Mouse (Mus musculus) bone marrow, adult 2 months (tissue): ENCODE measurements at regions not wholly inside any gene's neighbourhood (a gene's known extent, or its start where the extent isn't known, plus 50 kb on each side); places are given as distances from the start of the nearest gene placed in this dataset.

ENCODE experiments used
- H3K27ac ChIP-seq: fragments of 200-500 bp; 2 replicates; pipeline ENCODE4 v1.5.1; 2012; ENCODE audit warnings: low read depth, mild to moderate bottlenecking, control low read depth, inconsistent platforms, low read length; ENCODE audit not compliant: control insufficient read depth, poor library complexity, insufficient read depth
- H3K4me1 ChIP-seq: fragments of 200-500 bp; 2 replicates; pipeline ENCODE4 v1.6.1; 2011; ENCODE audit warnings: low read length; ENCODE audit not compliant: control insufficient read depth, insufficient read depth
- H3K4me3 ChIP-seq: fragments of 200-500 bp; replicated peaks from 2 replicates; pipeline ENCODE3; 2011; ENCODE audit warnings: mild to moderate bottlenecking, low read depth, low read length, control low read depth; ENCODE audit not compliant: control insufficient read depth
- CTCF ChIP-seq: fragments of 200-500 bp; IDR thresholded peaks from 2 replicates; pipeline ENCODE4 v1.5.1; 2011; ENCODE audit warnings: low read length, control low read depth; ENCODE audit not compliant: control insufficient read depth, insufficient read depth
- POLR2A ChIP-seq: fragments of 200-500 bp; IDR thresholded peaks from 2 replicates; pipeline ENCODE4 v1.6.1; 2011; ENCODE audit warnings: low read depth, mild to moderate bottlenecking, control low read depth, low read length, borderline replicate concordance; ENCODE audit not compliant: control insufficient read depth
- whole genome bisulfite sequencing: fragments of 180-500 bp; shearing (Covaris S2); methylation state at CpG from one replicate; pipeline ENCODE4 v1.1.7; 2018; 5-methylcytosine and 5-hydroxymethylcytosine counted together

DNA sequence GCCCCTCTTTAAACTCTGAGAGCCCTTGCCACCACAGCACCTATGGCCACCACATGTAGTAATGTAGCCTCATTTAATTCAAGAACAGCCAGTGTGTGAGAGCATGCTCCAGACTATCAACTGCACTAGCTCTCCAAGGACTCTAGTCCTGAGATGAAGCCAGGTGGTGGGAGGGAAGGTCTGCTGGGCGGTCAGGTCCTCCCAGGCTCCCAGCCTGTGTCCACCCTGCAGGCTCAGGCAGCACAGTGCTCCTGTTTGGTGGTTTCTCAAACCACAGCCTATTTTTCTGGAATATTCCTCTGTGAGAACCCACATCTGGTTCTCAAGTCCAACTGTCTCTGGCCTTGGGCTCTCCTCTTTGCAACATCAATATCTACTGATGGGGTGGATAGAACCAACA, 115.3 kb downstream of the Thbs2 start:
- no peak overlapping the region for H3K27ac ChIP-seq
- no peaks in the 10 kb centered on the region for H3K4me1 ChIP-seq
- no peak overlapping the region for H3K4me3 ChIP-seq
- TF ChIP-seq CTCF: no peak
- WGBS: 70% methylated on average over 1 of the region's 1 CpGs

DNA sequence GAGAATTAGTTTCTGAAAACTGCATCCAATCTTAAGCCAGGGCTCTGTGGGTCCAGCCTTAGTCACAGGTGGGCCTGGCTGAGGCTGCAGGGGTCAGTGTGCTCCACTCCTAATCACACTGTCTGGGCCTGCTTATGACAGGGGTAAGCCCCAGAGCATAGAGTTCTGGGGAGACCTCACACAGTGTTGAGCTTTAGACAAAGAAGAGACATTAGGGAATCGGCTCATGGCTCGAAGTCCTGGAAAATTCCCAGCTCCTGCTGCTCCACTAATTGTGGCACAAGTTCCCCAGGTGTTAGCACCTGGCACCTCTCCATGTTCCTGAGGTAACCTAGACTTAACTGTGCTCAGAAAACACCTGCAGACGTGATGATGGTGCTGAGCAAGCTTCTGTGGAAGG, 115.8 kb downstream of the Thbs2 start:
- TF ChIP-seq POLR2A (no peak), CTCF (no peak)
- H3K4me1 ChIP-seq: no peaks in the 10 kb centered on the region
- no peak overlapping the region for H3K27ac ChIP-seq
- WGBS: 57% methylated on average over 3 of the region's 3 CpGs
- H3K4me3 ChIP-seq: no peak overlapping the region

DNA sequence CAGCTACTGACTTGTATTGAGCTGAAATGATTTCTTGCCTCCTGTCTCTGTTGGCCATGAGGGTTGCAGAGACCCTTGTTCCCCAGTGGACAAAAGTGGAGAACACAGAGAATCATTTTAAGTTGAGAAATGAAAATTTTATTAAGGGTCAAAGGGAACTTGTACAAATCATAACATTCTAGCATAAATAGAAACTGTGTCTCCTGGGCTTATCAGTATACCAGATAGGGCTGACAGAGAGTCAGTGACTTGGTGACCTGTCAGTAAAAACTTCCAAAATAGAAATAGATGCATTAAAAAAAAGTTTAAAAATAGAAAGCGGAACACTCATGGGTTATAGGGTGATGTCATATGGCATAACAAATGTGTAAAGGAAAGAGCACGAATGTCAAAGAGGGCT, 117.9 kb downstream of the Thbs2 start:
- TF ChIP-seq CTCF: no peak
- no peak for TF ChIP-seq POLR2A
- Histone ChIP-seq H3K27ac (no peak overlapping the region), H3K4me3 (no peak overlapping the region), H3K4me1 (no peaks in the 10 kb centered on the region)
- WGBS: 55% methylated on average over 2 of the region's 2 CpGs

DNA sequence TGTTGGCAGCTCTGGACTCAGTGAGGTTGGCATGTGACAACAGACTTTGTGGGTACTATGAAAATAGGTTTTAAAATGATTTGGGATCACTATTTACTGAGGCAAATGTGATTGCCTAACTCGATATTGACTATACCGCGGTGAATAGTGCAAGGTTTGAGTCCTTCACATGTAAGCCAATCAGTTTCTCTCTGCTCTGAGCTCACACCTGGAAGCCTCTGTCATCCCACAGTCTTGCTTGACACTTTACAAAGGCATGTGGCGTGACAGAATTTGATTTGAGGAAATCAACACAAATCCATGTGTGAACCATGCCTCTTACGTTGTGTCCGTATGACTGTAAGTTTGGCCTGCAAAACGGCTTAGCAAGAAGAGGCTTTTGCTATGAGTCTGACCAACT, 122.9 kb downstream of the Thbs2 start:
- TF ChIP-seq CTCF: no peak
- no peak for TF ChIP-seq POLR2A
- 79% methylated on average over 7 of the region's 7 CpGs for WGBS

DNA sequence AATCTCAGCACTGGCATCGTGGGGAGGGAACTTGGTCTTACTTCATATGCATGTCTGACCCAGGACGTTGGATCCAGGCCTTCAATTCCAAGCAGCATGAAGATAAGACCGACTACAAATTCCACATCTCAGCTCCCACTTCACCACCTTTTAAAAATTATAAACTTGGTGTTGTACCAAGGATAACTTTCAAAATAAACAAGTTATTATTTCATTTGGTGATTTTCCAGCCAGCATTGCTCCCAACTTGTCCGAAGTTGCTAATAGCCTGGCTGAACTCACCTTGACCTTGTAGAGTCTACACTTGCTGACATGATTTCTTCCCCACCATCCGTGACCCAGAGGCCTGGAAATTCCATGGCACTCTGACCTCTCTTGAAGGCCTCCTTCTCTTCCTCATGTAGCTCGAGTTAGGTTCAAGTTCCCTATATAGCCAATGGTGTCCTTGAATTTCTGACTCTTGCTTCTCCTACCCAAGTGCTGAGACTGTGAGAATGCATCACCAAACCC, 123.7 kb downstream of the Thbs2 start:
- no peak overlapping the region for H3K27ac ChIP-seq
- no peak overlapping the region for H3K4me3 ChIP-seq
- TF ChIP-seq POLR2A (no peak), CTCF (no peak)
- 71% methylated on average over 6 of the region's 6 CpGs for WGBS
- H3K4me1 ChIP-seq: no peaks in the 10 kb centered on the region

More for the DNA sequence above, 122.9 kb downstream of the Thbs2 start:
- no peaks in the 10 kb centered on the region for H3K4me1 ChIP-seq
- no peak overlapping the region for H3K27ac ChIP-seq
- H3K4me3 ChIP-seq: no peak overlapping the region

DNA sequence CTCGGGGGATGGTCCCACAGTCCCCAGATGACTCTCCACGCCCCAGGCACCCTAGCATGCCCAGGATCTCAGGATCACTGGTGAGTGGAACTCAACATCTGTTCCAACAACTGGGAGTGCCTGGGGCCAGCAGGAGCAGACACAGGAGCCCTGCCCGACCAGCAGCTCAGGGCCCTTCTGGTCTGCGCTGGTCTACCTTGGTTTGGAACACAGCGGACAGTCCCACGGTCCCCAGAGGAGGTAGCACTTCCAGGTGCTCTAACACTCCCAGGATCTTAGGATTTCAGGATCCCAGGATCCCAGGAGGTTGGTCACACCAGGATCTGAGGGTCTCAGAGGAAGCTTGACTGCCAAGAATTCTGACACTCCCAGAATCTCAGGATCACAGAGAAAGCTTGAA, 131.8 kb downstream of the Thbs2 start:
- no peak overlapping the region for H3K4me3 ChIP-seq
- no peak for TF ChIP-seq CTCF
- no peak for TF ChIP-seq POLR2A
- H3K27ac ChIP-seq: no peak overlapping the region; the same call in 1 of the 2 replicates
- H3K4me1 ChIP-seq: no peaks in the 10 kb centered on the region
- 78% methylated on average over 6 of the region's 6 CpGs for WGBS

DNA sequence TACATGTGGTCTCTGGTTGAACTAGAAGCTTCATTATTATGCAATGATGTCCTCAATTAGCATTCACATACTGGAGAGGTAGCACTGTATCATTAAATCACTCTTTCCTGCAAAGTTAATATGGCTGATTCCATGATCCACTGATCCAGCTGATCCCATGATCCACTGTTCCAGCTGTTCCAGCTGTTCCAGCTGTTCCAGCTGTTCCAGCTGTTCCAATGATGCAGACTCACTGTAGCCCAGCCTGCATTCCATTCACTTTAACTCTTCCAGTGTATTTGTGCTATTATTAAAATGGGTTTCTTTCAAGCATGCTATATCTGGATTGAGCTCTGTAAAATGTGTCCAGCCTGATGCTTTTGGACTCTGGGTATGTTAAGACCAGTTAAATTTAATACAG, 136.8 kb downstream of the Thbs2 start:
- Histone ChIP-seq H3K4me3 (no peak overlapping the region), H3K4me1 (no peaks in the 10 kb centered on the region), H3K27ac (no peak overlapping the region)
- TF ChIP-seq CTCF (no peak), POLR2A (no peak)

DNA sequence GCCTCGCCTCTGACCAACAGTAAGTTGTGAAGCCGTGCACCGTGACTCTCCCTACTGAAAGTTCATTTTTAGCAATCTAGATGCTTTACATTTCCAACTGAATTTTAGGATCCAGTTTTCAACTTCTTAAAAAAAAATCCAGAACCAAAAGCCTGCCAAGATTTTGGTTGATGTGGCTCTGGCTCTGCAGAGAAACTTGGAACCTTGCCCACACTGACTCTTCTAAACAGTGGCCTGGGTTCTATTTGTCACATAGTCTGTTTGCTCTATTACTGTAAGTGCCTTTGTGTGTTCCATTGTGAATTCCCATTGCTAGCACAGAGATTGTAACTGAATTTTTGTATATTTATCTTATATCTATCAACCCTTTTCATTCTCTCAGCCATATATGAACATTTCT, 140.8 kb downstream of the Thbs2 start:
- H3K27ac ChIP-seq: no peak overlapping the region
- no peaks in the 10 kb centered on the region for H3K4me1 ChIP-seq
- 79% methylated on average over 3 of the region's 3 CpGs for WGBS
- no peak for TF ChIP-seq POLR2A
- no peak for TF ChIP-seq CTCF
- no peak overlapping the region for H3K4me3 ChIP-seq

DNA sequence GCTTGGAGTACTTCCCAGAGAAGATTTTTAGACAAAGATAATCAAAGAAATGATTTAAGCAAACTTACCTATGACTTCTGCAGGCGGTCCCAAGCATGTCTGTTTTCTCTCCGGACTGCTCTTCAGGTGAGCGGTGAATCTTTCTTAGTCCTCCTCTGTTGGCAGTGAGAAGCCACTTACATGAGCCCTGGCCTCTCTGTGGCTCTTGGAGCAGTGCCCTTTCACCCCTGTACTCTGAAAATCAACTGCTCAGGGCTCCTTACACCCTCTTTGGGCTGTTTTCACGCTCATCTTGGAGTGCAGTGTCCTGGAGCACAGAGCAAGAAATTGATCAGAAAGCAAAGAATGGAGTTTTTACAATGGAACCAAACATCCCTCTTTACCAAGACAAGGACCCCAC, 142.0 kb downstream of the Thbs2 start:
- Histone ChIP-seq H3K27ac (no peak overlapping the region), H3K4me3 (no peak overlapping the region), H3K4me1 (no peaks in the 10 kb centered on the region)
- WGBS: 77% methylated on average over 4 of the region's 4 CpGs
- TF ChIP-seq POLR2A: no peak
- TF ChIP-seq CTCF: no peak

DNA sequence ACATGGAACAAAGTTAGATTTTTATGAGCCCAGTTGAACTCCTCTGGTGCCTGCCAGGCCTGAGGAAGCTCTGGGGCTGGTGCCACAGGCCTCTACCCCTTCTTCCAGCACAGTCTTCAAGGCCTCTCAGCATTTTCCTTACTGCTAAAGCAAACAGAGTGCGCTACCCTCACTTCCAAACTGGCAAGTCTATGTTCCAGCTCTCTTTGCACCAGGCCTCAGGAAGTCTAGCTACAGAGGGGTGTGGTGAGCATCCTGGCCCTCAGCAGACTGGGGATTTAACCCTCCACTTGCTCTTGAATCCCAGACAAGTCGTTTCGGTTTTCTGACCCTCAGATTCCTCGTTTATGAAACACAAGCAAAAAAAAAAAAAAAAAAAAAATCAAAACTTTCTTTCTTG, 142.4 kb downstream of the Thbs2 start:
- WGBS: 68% methylated on average over 4 of the region's 4 CpGs
- no peak overlapping the region for H3K4me3 ChIP-seq
- TF ChIP-seq POLR2A: no peak
- TF ChIP-seq CTCF: no peak
- H3K4me1 ChIP-seq: no peaks in the 10 kb centered on the region
- H3K27ac ChIP-seq: no peak overlapping the region
